In genomic region chr5:120143941-120144340, GRCm38 (mm10) we compare ENCODE assay signal across 10 mouse cellular contexts. TPM values are rescaled to one million over a fixed set of nuclear protein-coding genes. Genes with fewer than 3 reads are reported as not detected.
DNase-seq lines count a peak whose midpoint lies in the region; ATAC-seq and TF ChIP-seq lines count a peak whose summit lies in the region.
"Had no signal": no experiment of that assay in that cellular context is flagged by ENCODE, and none has a peak within 500 bp of the region (broad histone marks: within the 10 kb centered on the region; RNA-seq: fewer than 3 reads in every experiment).

No protein-coding gene starts in this region.

- H3K4me1 ChIP-seq in hindbrain, postnatal 0 days (ENCODE audit: insufficient read depth, low read length): no peaks in the 10 kb centered on the region
- peaks cover 23% of the 10 kb centered on the region for H3K4me1 ChIP-seq in hindbrain, embryonic 13.5 days (replicated peaks)
- peaks cover 22% of the 10 kb centered on the region for H3K4me1 ChIP-seq in limb, embryonic 10.5 days

- no peak for ATAC-seq in hindbrain, postnatal 0 days
- ATAC-seq in hindbrain, embryonic 13.5 days (ENCODE audit: low FRiP score): no peak

- peak; percentile 62 for TF ChIP-seq CTCF in hindbrain, postnatal 0 days (IDR thresholded peaks at IDR 0.05; ENCODE audit: low read depth)

- H3K27me3 ChIP-seq in hindbrain, postnatal 0 days (ENCODE audit: insufficient read depth, low read length): no peaks in the 10 kb centered on the region
- no peaks in the 10 kb centered on the region for H3K27me3 ChIP-seq in hindbrain, embryonic 13.5 days
- H3K27me3 ChIP-seq in limb, embryonic 10.5 days (ENCODE audit: low read depth, poor library complexity, severe bottlenecking): no peaks in the 10 kb centered on the region
- H3K27me3 ChIP-seq: neural tube, embryonic 13.5 days had no signal

- no peak overlapping the region for H3K27ac ChIP-seq in hindbrain, postnatal 0 days
- H3K27ac ChIP-seq in hindbrain, embryonic 13.5 days: no peak overlapping the region
- no peak overlapping the region for H3K27ac ChIP-seq in limb, embryonic 10.5 days
- H3K27ac ChIP-seq: neural tube, embryonic 13.5 days had no signal

- peak; percentile 36 for DNase-seq in hindbrain, postnatal 0 days (ENCODE audit: low spot score)
- peak; percentile 8 for DNase-seq in urinary bladder, postnatal 25 days (ENCODE audit: low spot score)
- DNase-seq in urinary bladder, postnatal 4 days (ENCODE audit: low spot score in 2 of 2): no peak
- peak; percentile 62 for DNase-seq in limb, embryonic 10.5 days (ENCODE audit: low spot score)
- no peak for DNase-seq in frontal cortex, postnatal 36 days (ENCODE audit: low spot score in 2 of 2)
- no peak for DNase-seq in layer of hippocampus, adult 9-10 months (ENCODE audit: low spot score)
- no peak for DNase-seq in adrenal gland, adult 2 months
- DNase-seq: gastrocnemius, postnatal 14 days had no signal

- no peak overlapping the region for H3K4me3 ChIP-seq in hindbrain, postnatal 0 days (ENCODE audit: low read length)
- no peak overlapping the region for H3K4me3 ChIP-seq in hindbrain, embryonic 13.5 days
- no peak overlapping the region for H3K4me3 ChIP-seq in limb, embryonic 10.5 days
- H3K4me3 ChIP-seq: neural tube, embryonic 13.5 days had no signal

- no peaks in the 10 kb centered on the region for H3K9me3 ChIP-seq in hindbrain, postnatal 0 days (ENCODE audit: low read length)
- H3K9me3 ChIP-seq in hindbrain, embryonic 13.5 days: no peaks in the 10 kb centered on the region
- no peaks in the 10 kb centered on the region for H3K9me3 ChIP-seq in limb, embryonic 10.5 days (replicated peaks)
- H3K9me3 ChIP-seq: neural tube, embryonic 13.5 days had no signal

- WGBS in hindbrain, postnatal 0 days: 64% methylated on average over 7 of the region's 7 CpGs
- WGBS in hindbrain, embryonic 13.5 days: 58% methylated on average over 7 of the region's 7 CpGs
- 62% methylated on average over 7 of the region's 7 CpGs for WGBS in limb, embryonic 10.5 days

- H3K9ac ChIP-seq in hindbrain, postnatal 0 days (replicated peaks; ENCODE audit: low read length): no peak overlapping the region
- no peak overlapping the region for H3K9ac ChIP-seq in hindbrain, embryonic 13.5 days
- H3K9ac ChIP-seq: neural tube, embryonic 13.5 days had no signal

- H3K36me3 ChIP-seq in hindbrain, postnatal 0 days (ENCODE audit: insufficient read depth, low read length): peaks cover 5% of the 10 kb centered on the region; the same call in 1 of the 2 replicates
- peaks cover 29% of the 10 kb centered on the region for H3K36me3 ChIP-seq in hindbrain, embryonic 13.5 days
- peaks cover 88% of the 10 kb centered on the region for H3K36me3 ChIP-seq in limb, embryonic 10.5 days

- H3K4me2 ChIP-seq in hindbrain, postnatal 0 days (ENCODE audit: low read depth, low read length): no peak overlapping the region
- no peak overlapping the region for H3K4me2 ChIP-seq in hindbrain, embryonic 13.5 days
- H3K4me2 ChIP-seq: neural tube, embryonic 13.5 days had no signal

RNA-seq across cellular contexts. Expression of gene Rbm19, which starts 27.7 kb away (rescaled TPM):
- 33.4 and 33.8 TPM in 2 replicates for total RNA-seq in hindbrain, postnatal 0 days (2014; rRNA removed)
- 15.5 and 17.2 TPM in 2 replicates for polyA plus RNA-seq in hindbrain, postnatal 0 days (2015; fragmentation: Nextera tagmentation; extraction: Ambion mirVana)
- polyA plus RNA-seq in hindbrain, embryonic 13.5 days (2015; fragmentation: Nextera tagmentation; extraction: Ambion mirVana): 16.2 and 18.1 TPM in 2 replicates
- polyA plus RNA-seq in limb, embryonic 10.5 days (2016; fragmentation: Nextera tagmentation; extraction: Ambion mirVana): 37.4 and 45.1 TPM in 2 replicates
- total RNA-seq in adrenal gland, adult 2 months (2021): 10 to 100 TPM; 24.9 to 27.0 TPM
- 13.0 and 14.4 TPM in 2 replicates for polyA plus RNA-seq in adrenal gland, adult 2 months (2012; rRNA removed)

Comparison
In these comparisons a context has a peak if more than half of its experiments do, and no peak if none do; other contexts are left out.
1. DNase-seq: peak in hindbrain, postnatal 0 days (single experiment), urinary bladder, postnatal 25 days (single experiment) and limb, embryonic 10.5 days (single experiment); none in urinary bladder, postnatal 4 days (0 of 2), frontal cortex, postnatal 36 days (0 of 2), layer of hippocampus, adult 9-10 months (single experiment) and adrenal gland, adult 2 months (single experiment).